Mouse (Mus musculus) neural tube, embryonic 10.5 days (tissue): Measurements from ENCODE around the gene Ly6g6c.

Experiments
- DNase-seq: peaks from one replicate; pipeline ENCODE4 v3.0.0-alpha.2; 2017; ENCODE audit warnings: low spot score; ENCODE audit errors: extremely low spot score

The Ly6g6c gene

GRCm38 (mm10) chr17:35055691-35056495, 9.3 kb upstream of the Ly6g6c start:
- DNase-seq = no peak

- DNase-seq = no peak
These were observed 8.1 kb upstream of the Ly6g6c start for GRCm38 (mm10) chr17:35057090-35057489.

- no peak for DNase-seq
These were observed 6.9 kb upstream of the Ly6g6c start for GRCm38 (mm10) chr17:35058316-35058715.

GRCm38 (mm10) chr17:35058911-35059892, 6.0 kb upstream of the Ly6g6c start, which contains the start of gene Ddah2:
Gene Ddah2, plus strand, starts transcription at chr17:35059035.
- peak; percentile 94 for DNase-seq

- no peak for DNase-seq
These were observed 5.1 kb upstream of the Ly6g6c start for GRCm38 (mm10) chr17:35060071-35060470.

- DNase-seq = no peak
These were observed 4.4 kb upstream of the Ly6g6c start for GRCm38 (mm10) chr17:35060737-35061297.

GRCm38 (mm10) chr17:35061299-35061698, 3.9 kb upstream of the Ly6g6c start:
- DNase-seq = no peak

GRCm38 (mm10) chr17:35063466-35063865, 1.7 kb upstream of the Ly6g6c start:
- DNase-seq = no peak

GRCm38 (mm10) chr17:35064378-35064877, 760 bp upstream of the Ly6g6c start:
- no peak for DNase-seq

GRCm38 (mm10) chr17:35066084-35066483, 896 bp downstream of the Ly6g6c start, which contains the start of gene Mpig6b:
Gene Mpig6b, minus strand, starts transcription at chr17:35066184.
- DNase-seq = no peak

- no peak for DNase-seq
These were observed 3.2 kb downstream of the Ly6g6c start for GRCm38 (mm10) chr17:35068213-35068914.

GRCm38 (mm10) chr17:35070556-35071229, 5.5 kb downstream of the Ly6g6c start:
- no peak for DNase-seq

- DNase-seq = no peak
These were observed 6.3 kb downstream of the Ly6g6c start for GRCm38 (mm10) chr17:35071454-35071853.

GRCm38 (mm10) chr17:35074097-35074496, 8.9 kb downstream of the Ly6g6c start:
- DNase-seq = no peak

- no peak for DNase-seq
These were observed 11.5 kb downstream of the Ly6g6c start, which contains the start of gene Ly6g6e for GRCm38 (mm10) chr17:35076507-35077176. Gene Ly6g6e, plus strand, starts transcription at chr17:35076902.

- no peak for DNase-seq
These were observed 12.1 kb downstream of the Ly6g6c start for GRCm38 (mm10) chr17:35077285-35077684.

GRCm38 (mm10) chr17:35077786-35078233, 12.6 kb downstream of the Ly6g6c start, which contains the start of gene Ly6g6d:
Gene Ly6g6d, minus strand, starts transcription at chr17:35078065.
- DNase-seq = peak; percentile 37

- no peak for DNase-seq
These were observed 14.6 kb downstream of the Ly6g6c start for GRCm38 (mm10) chr17:35079778-35080177.

GRCm38 (mm10) chr17:35080248-35080647, 15.1 kb downstream of the Ly6g6c start:
- no peak for DNase-seq
